Mouse (Mus musculus) lung, embryonic 14.5 days (tissue): Measurements from ENCODE around the gene Dlgap1. TPM values are rescaled to one million over a fixed set of nuclear protein-coding genes. Genes with fewer than 3 reads are reported as not detected.

Experiments used
- ATAC-seq: fragments of 200-750 bp; cut with Nextera tagmentation; 2 replicates; pipeline ENCODE4 v1.8.0; 2017; ENCODE audit warnings: mild to moderate bottlenecking, moderate TSS enrichment, moderate library complexity; ENCODE audit not compliant: insufficient read depth
- DNase-seq: peaks from one replicate; pipeline ENCODE4 v3.0.0-alpha.2; 2015
- H3K27ac ChIP-seq: fragments of 300-500 bp; sonication (generic); 2 replicates; pipeline ENCODE4 v1.5.1; 2014; ENCODE audit warnings: low read depth, mild to moderate bottlenecking, moderate library complexity
- H3K27me3 ChIP-seq: fragments of 300-500 bp; sonication (generic); 2 replicates; pipeline ENCODE4 v1.6.1; 2014; ENCODE audit warnings: low read length, control low read depth; ENCODE audit not compliant: insufficient read depth
- H3K36me3 ChIP-seq: fragments of 300-500 bp; sonication (generic); 2 replicates; pipeline ENCODE4 v1.6.1; 2014; ENCODE audit warnings: control low read depth; ENCODE audit not compliant: insufficient read depth
- H3K4me1 ChIP-seq: fragments of 300-500 bp; sonication (generic); 2 replicates; pipeline ENCODE4 v1.6.1; 2014; ENCODE audit warnings: antibody characterized with exemption, control low read depth; ENCODE audit not compliant: insufficient read depth
- H3K4me2 ChIP-seq: fragments of 300-500 bp; sonication (generic); 2 replicates; pipeline ENCODE4 v1.6.1; 2014; ENCODE audit warnings: mild to moderate bottlenecking
- H3K4me3 ChIP-seq: fragments of 300-500 bp; sonication (generic); 2 replicates; pipeline ENCODE4 v1.5.1; 2014; ENCODE audit warnings: low read depth, low read length
- H3K9ac ChIP-seq: fragments of 300-500 bp; sonication (generic); 2 replicates; pipeline ENCODE4 v1.6.1; 2014
- H3K9me3 ChIP-seq: fragments of 300-500 bp; sonication (generic); 2 replicates; pipeline ENCODE4 v1.6.1; 2016; ENCODE audit warnings: low read depth, low read length, control low read depth
- CTCF ChIP-seq: IDR thresholded peaks from 2 replicates; pipeline ENCODE4 v1.5.1; 2016; ENCODE audit warnings: antibody characterized with exemption, low read depth
- WGBS: fragments of 180-500 bp; shearing (Covaris S2); extraction: QIAGEN DNeasy Blood & Tissue Kit; methylation state at CpG from one replicate; pipeline ENCODE4 v1.1.7; 2014; 5-methylcytosine and 5-hydroxymethylcytosine counted together
- polyA plus RNA-seq: library from polyadenylated mRNA; unstranded; fragments of >200 nt; fragmentation: Nextera tagmentation; extraction: Ambion mirVana; gene quantifications from 2 replicates; pipeline ENCODE4 v1.2.1, GENCODE M21; 2014

Dlgap1 gene
- polyA plus RNA-seq, 1 experiment from 2014 or later: 1.1 TPM

GRCm38 (mm10) chr17:70806600-70806999 lies 837.7 kb downstream of the Dlgap1 start:
- Histone ChIP-seq H3K36me3 (no peaks in the 10 kb centered on the region), H3K4me3 (no peak overlapping the region), H3K9ac (no peak overlapping the region), H3K4me2 (no peak overlapping the region), H3K9me3 (no peaks in the 10 kb centered on the region), H3K27ac (no peak overlapping the region), H3K27me3 (no peaks in the 10 kb centered on the region), H3K4me1 (no peaks in the 10 kb centered on the region)
- TF ChIP-seq CTCF: no peak
- no peak for ATAC-seq
- no peak for DNase-seq
- 85% methylated on average over 2 of the region's 2 CpGs for WGBS

GRCm38 (mm10) chr17:70807885-70808284 lies 839.0 kb downstream of the Dlgap1 start:
- H3K27me3 ChIP-seq: no peaks in the 10 kb centered on the region
- H3K27ac ChIP-seq: no peak overlapping the region
- DNase-seq (no peak), ATAC-seq (no peak)
- no peaks in the 10 kb centered on the region for H3K4me1 ChIP-seq
- H3K4me2 ChIP-seq: no peak overlapping the region
- no peaks in the 10 kb centered on the region for H3K9me3 ChIP-seq
- no peaks in the 10 kb centered on the region for H3K36me3 ChIP-seq
- TF ChIP-seq CTCF: no peak
- WGBS: 82% methylated on average over 1 of the region's 1 CpGs
- no peak overlapping the region for H3K9ac ChIP-seq
- H3K4me3 ChIP-seq: no peak overlapping the region

DNA sequence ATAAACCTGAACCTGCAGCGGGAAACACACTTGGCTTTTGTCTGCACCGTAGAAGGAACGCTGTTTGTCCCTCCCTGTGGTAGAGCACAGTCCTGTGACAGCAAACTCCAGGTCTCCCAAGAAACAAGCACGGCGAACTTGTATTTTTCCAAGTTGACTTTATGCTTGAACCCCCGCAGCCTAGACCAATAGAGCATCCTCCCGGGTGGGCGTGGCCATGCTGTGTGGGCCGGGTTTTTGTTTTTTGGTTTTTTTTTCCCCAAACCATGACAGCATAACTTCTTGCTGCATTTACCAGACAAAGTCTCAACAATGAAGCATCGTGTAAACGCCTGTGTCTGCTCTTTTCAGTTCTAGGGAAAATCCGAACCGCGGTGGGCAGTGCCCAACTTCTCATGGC lies 840.0 kb downstream of the Dlgap1 start:
- DNase-seq: no peak
- H3K9ac ChIP-seq: no peak overlapping the region
- no peak overlapping the region for H3K27ac ChIP-seq
- H3K4me2 ChIP-seq: 0 out of 2 replicates have a peak overlapping the region, but pooled peaks have one; percentile 2
- no peaks in the 10 kb centered on the region for H3K9me3 ChIP-seq
- TF ChIP-seq CTCF: no peak
- no peaks in the 10 kb centered on the region for H3K4me1 ChIP-seq
- WGBS: 44% methylated on average over 14 of the region's 14 CpGs
- ATAC-seq: no peak
- no peaks in the 10 kb centered on the region for H3K36me3 ChIP-seq
- H3K27me3 ChIP-seq: no peaks in the 10 kb centered on the region
- no peak overlapping the region for H3K4me3 ChIP-seq

DNA sequence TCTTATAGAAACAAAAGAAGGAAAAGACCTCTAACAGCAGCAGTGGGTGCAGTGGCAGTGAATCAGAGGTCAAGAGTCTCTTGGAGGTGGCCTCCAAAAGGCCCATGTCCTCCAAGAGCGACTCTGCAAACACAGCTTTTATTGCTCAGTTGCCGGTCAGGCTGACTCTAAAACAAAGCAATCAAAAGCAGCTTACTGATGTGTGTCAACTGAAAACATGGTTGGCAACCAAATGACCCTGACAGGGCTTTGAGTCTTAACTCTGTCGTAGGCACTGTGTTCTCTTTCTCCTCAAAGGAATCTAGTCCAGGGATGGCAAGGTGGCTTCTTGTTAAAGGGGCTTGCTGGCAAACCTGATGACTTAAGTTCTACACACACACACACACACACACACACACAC lies 840.9 kb downstream of the Dlgap1 start:
- no peak for TF ChIP-seq CTCF
- no peaks in the 10 kb centered on the region for H3K4me1 ChIP-seq
- 47% methylated on average over 3 of the region's 3 CpGs for WGBS
- H3K9ac ChIP-seq: no peak overlapping the region
- no peak overlapping the region for H3K4me2 ChIP-seq
- ATAC-seq (no peak), DNase-seq (no peak)
- no peaks in the 10 kb centered on the region for H3K9me3 ChIP-seq
- H3K36me3 ChIP-seq: no peaks in the 10 kb centered on the region
- no peak overlapping the region for H3K4me3 ChIP-seq
- no peak overlapping the region for H3K27ac ChIP-seq
- no peaks in the 10 kb centered on the region for H3K27me3 ChIP-seq

GRCm38 (mm10) chr17:70810795-70811194 lies 841.9 kb downstream of the Dlgap1 start:
- WGBS: 80% methylated on average over 5 of the region's 5 CpGs
- Histone ChIP-seq H3K27ac (no peak overlapping the region), H3K4me1 (no peaks in the 10 kb centered on the region), H3K4me3 (no peak overlapping the region), H3K36me3 (no peaks in the 10 kb centered on the region), H3K9me3 (no peaks in the 10 kb centered on the region), H3K9ac (no peak overlapping the region), H3K27me3 (no peaks in the 10 kb centered on the region), H3K4me2 (no peak overlapping the region)
- TF ChIP-seq CTCF: no peak
- DNase-seq: no peak
- no peak for ATAC-seq

- H3K9me3 ChIP-seq: no peaks in the 10 kb centered on the region
- no peaks in the 10 kb centered on the region for H3K36me3 ChIP-seq
- 66% methylated on average over 8 of the region's 8 CpGs for WGBS
- no peak for ATAC-seq
- no peak overlapping the region for H3K4me2 ChIP-seq
- DNase-seq: no peak
- H3K4me3 ChIP-seq: no peak overlapping the region
- H3K27me3 ChIP-seq: peaks cover 23% of the 10 kb centered on the region
- no peak overlapping the region for H3K27ac ChIP-seq
- no peak overlapping the region for H3K9ac ChIP-seq
- no peak for TF ChIP-seq CTCF
- no peaks in the 10 kb centered on the region for H3K4me1 ChIP-seq
Observed at GRCm38 (mm10) chr17:70815001-70815400, 846.1 kb downstream of the Dlgap1 start.

DNA sequence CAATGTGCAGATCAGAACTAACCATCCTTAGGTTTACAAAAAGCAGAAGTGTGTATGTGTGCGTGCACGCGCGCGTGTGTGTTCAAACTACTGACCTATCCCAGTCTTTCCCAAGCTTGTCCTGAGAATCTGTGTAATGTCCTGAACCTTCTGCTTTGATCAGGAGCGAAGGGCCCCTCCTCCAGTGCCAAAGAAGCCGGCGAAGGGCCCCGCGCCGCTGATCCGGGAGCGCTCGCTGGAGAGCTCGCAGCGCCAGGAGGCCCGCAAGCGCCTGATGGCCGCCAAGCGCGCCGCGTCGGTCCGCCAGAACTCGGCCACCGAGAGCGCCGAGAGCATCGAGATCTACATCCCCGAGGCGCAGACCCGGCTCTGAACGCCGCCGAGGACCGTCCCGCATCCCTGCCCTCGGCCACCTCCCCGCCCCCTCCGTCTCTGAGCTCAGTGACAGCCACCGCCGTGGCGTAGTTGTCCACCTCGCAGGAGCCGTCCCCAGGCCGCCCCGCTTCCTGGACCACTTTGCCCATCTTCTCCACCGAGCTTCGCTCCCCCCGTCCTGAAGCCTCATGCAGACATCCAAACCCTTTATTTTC lies 849.1 kb downstream of the Dlgap1 start:
- DNase-seq: peak; percentile 65
- no peak overlapping the region for H3K27ac ChIP-seq
- 3% methylated on average over 51 of the region's 51 CpGs for WGBS
- peaks cover 23% of the 10 kb centered on the region for H3K27me3 ChIP-seq
- peak overlapping the region; percentile 52 for H3K9ac ChIP-seq
- H3K4me1 ChIP-seq: no peaks in the 10 kb centered on the region
- H3K36me3 ChIP-seq: no peaks in the 10 kb centered on the region
- TF ChIP-seq CTCF: no peak
- peak overlapping the region; percentile 91 for H3K4me2 ChIP-seq
- no peaks in the 10 kb centered on the region for H3K9me3 ChIP-seq
- peak; percentile 68 for ATAC-seq
- peak overlapping the region; percentile 50 for H3K4me3 ChIP-seq
